Mouse (Mus musculus) layer of hippocampus, adult 18-20 months (tissue): ENCODE data around the gene Cpsf7. TPM values are rescaled to one million over a fixed set of nuclear protein-coding genes. Genes with fewer than 3 reads are reported as not detected.

ENCODE experiments used
- DNase-seq, 2 experiments: peaks; one replicate each; pipeline ENCODE4 v3.0.0; 2022; ENCODE audit warnings: low spot score in 2 of 2
- long read RNA-seq: library from polyadenylated mRNA; stranded (forward); transcript quantifications from one replicate; pipeline ENCODE4 v2.0.0, GENCODE M21; 2021
- total RNA-seq, 2 experiments: library from RNA; stranded (reverse); gene quantifications; 2 replicates each; pipeline ENCODE4 v1.2.3; 2021

Gene Cpsf7
- 10 to 100 TPM; 68.6 to 74.5 TPM for total RNA-seq
- long read RNA-seq, transcript Cpsf7-201 (10 exons, 3,500 nt): major isoform, 22 of 64 reads
- long read RNA-seq, partial matches to known transcripts: 27 of 64 reads
- long read RNA-seq, other reads (novel, unspliced or antisense): 15 of 64 reads

DNA sequence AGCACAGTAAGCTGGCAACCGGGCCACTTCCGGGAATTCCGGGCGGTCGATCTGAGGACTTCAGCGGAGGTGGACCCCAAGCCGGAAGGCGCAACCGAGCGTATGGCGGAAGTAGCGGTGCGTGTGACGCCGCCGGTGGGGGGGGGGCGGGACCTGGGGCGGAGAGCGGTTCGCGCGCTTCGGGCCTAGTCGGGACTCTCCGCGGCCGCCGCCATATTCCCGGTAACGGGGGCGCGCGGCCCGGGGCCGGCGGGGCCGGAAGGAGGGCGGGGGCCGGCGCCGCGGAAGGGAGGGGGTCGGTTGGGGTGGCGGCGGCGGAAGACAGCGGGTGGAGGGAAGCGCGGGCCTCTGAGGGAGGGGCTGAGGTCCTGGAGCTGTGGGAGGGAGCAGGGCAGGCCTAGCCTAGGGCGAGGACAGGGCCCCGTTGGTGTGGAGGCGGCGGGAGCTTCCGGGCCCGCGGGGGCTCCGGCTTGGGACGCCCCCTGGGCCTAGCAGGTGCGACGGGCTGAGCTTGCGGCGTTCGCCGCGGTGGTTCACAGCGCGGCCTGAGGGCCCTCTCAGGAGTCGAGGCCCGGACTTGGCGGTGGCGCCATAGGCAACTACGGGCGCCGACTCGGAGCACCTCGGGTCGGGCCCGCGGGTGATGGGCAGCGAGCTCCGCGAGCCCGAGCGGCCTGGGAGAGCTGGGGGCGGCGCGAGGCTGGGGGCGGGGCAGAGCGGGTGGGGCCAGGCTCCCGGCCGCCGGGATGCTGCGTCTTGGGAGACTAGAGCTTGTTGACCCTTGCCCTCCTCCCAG, at the start of gene Cpsf7:
Gene Cpsf7, plus strand, starts transcription at position 161 of the 796 bp plus-strand sequence.
- peak; percentile 85 to 90 for DNase-seq

DNA sequence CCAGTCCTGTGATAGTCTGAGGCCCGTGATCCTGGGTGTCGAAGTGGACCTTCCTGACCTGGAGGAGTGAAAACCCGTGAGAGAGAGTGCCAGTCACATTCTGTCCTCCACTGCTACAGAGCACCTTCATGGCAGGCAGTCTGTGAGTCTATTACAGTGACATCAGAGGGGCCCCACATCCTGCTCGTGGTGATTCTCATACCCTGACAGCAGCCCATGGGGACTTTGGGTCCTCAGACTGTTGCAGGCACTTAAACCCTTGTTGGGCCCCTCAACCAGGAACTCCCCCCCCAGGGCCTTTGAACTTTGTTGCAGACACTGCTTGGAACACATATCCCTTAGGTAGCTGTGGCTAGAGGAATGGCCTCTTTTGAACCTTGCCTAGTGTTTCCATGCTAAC, 45.5 kb upstream of the Cpsf7 start:
- DNase-seq: no peak

DNA sequence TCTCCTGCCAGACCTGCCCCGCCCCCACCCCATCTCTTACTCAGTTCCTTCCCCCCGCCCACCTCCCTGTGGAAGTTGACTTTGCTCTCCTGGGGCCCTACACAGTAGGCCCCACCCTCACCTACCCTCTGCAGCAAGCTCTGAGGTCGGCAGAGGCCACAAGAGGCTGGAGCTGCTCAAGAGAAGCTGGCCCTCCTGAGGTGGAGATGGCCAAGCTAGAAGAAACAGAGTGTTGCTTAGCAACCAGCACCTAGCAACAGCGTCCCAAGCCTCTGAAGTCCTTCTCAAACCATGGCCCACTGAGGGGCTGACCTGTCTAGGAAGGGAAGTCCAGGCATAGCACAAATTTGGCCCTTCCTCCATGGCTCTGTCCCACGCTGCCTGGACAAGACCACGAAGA, 42.4 kb upstream of the Cpsf7 start, which contains the start of gene Ppp1r32:
Gene Ppp1r32, minus strand, starts transcription at position 226 of the 400 bp plus-strand sequence.
- DNase-seq: no peak

DNA sequence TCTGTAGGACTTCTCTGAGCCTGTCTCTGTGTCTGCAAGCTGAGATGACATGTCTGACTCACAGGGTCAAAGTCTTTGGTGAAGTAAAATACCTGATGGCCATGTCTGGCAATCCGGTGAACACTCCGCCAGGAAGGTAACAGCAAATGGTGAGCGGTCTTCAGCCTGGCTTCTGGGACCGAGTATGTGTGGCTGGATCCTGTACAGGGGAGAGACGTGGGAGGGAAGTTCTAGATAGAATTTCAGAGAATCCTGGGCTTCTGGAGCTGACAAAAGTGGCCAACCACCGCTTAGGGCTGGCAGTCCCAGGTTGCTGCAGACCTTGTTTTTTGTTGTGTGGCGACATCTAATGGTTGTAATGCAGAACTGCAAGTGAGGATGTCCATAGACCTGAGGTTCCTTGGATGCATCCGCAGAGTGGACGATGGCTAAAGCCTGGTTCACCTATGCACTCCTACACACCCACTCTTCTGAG, 38.8 kb upstream of the Cpsf7 start:
- peak; percentile 60 to 83 for DNase-seq

DNA sequence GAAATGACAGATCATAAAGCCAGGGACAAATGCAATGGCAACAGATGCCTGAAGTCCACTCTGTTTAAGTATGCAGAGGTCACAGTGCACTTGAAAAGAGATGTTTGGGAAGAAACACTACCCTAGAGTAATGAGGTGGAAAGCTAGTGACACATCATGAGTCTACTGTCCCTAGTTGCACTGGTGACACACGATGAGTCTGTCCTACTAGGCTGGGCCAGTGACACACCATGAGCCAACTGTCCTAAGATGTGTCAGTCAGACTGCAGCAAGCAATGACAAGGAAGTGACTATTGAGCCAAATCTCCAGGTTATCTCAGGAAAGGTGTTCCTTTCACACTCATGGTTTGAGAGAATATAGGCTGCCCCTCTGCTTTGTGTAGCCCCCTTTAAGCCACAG, 29.4 kb upstream of the Cpsf7 start:
- no peak for DNase-seq

DNA sequence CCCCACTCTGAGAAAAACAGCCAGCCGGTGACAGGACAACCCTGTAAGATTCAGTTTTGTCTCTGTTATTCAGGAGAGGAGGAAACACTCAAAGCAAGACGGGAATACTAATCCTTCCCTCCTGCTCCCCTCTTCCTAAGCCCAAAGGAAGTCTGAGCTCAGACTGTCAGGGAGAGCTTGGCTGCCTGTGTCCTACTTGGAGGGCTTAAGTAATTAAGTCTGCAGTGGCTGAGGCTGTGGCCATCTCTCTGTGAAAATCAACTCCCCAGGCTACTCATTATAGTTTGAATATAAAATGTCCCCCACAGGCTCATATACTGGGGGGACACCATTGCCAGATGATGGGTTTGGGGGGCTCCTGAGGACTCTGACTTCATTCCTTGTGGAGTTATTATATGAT, 28.1 kb upstream of the Cpsf7 start:
- DNase-seq: no peak

DNA sequence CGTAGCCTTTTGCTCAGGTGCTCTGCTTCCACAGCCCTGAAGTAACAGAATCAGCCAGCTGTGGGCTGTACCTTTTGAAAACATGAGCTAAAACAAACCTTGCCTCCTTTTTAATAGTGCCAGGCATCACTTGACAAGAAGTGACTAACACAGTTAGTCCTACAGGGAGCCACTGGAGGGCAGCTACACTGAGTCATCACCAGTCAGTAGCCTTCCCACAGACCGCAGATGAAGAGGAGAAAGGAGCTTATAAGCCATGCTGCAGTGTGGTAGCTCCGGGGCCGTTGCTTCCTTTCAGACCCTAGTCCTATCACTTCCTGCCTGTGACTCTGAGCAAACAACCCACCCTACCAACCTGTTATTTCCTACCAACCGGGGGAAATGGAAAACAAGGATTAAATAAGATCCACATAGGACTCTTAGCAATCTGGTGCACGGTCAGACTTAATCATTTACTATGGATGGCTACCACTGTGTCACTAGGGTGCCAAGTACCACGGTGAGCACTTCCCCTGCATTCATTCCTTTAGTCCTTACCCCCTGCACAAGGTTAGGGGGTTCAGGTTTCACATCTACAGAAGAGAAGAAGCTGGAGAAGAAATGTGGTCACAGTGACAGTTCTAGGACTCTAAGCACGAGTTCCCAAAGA, 27.4 kb upstream of the Cpsf7 start:
- no peak for DNase-seq

DNA sequence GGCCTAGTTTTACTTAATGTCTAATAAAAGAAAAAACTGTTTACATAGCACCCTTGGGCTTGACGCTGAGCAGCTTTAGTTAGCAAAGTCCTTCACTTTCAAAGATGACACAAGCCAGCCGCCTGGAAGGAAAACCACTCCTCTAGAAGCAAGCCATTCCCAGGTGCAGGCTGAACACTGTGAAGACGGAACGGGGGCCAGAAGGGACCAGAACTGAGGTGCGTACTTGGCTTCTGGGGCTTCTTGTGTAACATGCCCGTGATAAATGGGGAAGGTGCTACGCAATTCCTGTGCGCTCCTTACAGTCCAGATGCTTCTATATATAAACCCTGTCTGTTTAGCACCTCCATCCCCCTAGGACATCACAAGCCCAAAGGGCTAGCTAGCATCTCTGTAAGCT, 24.5 kb upstream of the Cpsf7 start:
- no peak for DNase-seq

DNA sequence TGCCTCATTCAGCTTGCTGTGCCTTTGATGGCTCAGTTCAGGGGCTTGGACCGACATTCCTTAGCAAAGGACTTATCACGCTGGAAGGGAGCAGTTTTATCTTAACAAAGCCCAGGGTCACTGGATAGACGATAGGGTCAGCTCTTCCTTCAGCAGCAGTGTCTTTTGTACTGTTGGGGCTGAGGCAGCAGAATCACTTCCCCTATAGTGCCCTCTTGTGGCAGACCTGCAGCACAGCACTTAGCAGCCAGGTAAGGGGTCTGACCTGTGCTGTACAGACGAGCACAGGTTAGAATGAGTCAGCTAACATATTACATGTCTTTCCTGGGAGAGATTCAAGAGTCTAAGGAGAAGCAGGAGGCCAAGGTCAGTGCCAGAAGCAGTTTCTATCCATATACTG, 22.5 kb upstream of the Cpsf7 start:
- DNase-seq: peak in 1 of 2 experiments; percentile 46

DNA sequence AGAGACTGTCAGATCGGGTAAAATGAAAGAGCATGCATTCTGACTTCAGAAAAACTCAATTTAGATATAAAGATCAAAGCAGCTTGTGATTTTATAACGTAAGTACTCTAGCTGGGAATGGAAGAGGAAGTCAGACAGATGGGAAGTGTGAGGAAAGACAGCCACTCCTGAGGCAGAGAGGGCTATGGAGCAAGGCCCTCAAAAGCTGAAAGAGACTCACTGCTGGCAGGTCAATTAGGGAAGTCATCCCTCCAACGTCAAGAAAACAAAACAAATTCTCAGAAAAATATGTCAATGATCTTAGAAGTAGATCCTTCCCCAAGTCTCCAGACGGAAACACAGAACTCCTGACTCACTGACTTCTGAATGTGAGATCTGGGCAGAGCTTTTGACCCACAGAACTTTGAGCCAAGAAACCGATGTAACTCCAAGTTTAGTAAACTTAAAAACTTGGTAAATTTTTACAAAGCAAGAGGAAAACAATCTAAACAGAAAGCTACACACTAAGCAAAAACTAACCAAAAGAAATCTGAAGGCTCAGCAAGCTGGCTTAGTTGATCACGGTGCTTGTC, 14.2 kb upstream of the Cpsf7 start:
- no peak for DNase-seq

DNA sequence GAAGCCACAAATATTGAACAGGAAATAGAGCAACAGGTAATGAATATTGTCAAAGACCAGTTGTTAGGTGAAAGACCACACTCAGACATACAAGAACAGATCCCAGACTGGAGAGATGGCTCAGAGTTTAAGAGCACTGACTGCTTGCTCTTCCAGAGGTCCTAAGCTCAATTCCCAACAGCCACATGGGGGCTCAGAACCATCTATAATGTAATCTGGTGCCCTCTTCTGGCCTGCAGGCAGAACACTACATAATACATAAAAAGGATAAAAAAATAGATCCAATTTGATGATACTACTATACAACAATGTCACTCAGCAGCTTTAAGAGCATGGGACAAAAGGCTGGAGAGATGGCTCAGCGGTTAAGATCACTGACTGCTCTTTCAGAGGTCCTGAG, 4.7 kb upstream of the Cpsf7 start:
- DNase-seq: peak in 1 of 2 experiments; percentile 40

DNA sequence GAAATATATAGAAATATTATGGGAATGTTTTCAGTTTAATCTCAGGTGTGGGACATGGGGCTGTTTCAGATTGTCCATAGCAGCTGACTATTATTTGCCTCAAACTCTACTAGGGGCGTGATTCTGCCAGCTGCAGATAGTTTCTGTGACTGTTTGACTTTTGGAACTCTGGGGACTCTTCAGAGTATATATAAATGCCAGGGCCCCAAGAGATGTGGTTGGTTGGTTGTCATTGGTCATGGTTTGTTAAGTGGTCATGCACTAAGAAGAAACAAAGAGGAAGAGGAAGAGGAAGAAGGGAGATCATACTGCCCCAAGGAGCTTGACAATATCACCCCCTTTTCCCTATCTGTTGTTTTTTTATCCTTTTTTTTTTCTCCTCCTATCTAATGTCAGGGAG, 3.1 kb upstream of the Cpsf7 start:
- no peak for DNase-seq

DNA sequence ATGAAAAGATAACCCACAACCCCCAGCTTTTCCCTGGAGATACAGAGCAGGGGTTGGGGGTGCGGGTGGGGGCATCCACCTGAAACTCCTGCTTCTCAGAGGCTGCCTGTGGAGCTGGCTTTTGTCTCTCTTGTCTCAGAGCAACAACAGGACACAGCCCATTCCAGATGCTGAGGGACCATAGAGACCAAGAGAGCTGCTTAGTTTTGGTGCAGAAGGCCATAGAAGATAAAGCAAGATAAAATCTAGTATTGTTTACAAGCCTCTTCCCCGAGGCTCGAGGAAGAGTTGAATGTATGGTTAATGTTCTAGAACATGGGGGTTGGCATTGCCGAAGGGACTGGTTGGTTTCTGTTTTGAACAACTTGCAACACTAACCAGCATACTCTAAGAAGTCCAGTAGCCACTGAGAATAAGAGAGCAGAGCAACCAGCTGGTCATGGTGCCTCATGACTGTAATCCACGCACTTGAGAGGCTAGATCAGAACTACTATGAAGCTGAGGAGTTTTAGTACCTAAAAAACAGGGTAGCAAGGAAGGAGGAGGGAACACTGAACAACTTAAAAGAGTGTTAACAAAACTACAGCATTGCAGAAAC, 1.5 kb upstream of the Cpsf7 start:
- DNase-seq: no peak

DNA sequence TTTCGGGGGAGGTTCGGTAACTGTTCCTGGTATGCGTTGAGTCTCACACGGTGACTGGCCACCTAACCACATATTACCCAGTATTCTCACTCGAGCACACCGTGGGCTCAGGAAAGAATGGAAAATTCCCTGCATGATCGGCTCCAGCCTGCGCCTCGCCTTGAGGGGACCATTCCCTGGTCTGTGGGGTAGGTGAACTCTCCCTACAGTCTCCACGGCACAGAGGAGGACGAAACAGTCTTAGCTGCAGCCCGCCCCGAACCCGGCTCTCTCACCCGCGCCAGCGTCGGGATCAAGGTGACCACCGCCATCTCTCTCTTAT, 321 bp upstream of the Cpsf7 start:
- DNase-seq: no peak

DNA sequence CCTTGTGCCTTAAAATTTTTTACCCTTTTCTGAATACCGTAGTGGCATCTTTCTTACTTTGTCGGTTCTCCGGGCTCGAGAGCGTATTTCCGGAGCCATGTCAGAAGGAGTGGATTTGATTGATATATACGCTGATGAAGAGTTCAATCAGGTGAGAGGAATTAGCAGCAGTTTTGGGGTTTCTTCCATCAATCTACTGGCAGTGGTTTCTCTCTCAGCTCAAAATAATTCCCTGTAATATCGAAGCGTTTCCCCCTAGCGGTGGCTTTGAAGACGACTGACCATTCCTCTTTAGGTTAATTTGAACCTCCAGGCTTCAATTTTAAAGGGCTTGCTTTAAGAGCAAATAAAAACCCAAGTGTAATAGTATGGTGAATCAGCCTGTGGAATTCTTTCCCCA, 844 bp downstream of the Cpsf7 start, which contains the start of gene Sdhaf2:
Gene Sdhaf2, minus strand, starts transcription at position 233 of the 400 bp plus-strand sequence.
- DNase-seq: peak in 1 of 2 experiments; percentile 39

DNA sequence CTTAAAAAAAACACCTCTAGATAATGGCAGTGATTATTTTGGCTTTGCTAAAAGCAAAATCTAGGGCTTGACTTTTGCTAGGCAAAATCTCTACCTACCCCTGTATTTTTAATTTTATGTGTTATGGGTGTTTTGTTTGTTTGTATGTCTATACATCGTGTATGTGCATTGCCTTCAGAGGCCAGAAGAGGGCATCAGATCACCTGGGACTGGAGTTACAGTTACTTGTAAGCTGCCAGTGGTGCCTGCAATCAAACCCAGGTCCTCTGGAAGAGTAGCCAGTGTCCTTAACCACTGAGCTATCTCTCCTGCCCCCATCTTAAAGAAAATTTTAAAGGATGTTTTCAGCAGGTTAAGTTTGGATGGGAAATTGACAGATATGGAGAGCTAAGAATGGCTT, 5.0 kb downstream of the Cpsf7 start:
- DNase-seq: no peak

DNA sequence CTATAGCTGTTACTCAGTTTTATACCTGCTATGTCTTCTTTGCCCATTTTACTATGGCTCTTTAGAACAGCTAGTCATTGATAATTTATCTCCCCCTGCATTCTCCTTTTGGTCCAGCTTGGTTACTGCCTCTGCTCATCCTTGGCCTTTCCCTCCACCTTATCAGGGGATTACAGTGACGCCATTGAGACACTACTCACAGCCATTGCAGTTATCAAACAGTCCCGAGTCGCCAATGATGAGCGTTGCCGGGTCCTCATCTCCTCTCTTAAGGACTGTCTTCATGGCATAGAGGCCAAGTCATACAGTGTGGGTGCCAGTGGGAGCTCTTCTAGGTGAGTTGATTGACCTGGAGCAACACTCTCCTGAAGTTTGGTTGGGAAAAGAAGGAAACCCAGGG, 14.4 kb downstream of the Cpsf7 start:
- DNase-seq: no peak

DNA sequence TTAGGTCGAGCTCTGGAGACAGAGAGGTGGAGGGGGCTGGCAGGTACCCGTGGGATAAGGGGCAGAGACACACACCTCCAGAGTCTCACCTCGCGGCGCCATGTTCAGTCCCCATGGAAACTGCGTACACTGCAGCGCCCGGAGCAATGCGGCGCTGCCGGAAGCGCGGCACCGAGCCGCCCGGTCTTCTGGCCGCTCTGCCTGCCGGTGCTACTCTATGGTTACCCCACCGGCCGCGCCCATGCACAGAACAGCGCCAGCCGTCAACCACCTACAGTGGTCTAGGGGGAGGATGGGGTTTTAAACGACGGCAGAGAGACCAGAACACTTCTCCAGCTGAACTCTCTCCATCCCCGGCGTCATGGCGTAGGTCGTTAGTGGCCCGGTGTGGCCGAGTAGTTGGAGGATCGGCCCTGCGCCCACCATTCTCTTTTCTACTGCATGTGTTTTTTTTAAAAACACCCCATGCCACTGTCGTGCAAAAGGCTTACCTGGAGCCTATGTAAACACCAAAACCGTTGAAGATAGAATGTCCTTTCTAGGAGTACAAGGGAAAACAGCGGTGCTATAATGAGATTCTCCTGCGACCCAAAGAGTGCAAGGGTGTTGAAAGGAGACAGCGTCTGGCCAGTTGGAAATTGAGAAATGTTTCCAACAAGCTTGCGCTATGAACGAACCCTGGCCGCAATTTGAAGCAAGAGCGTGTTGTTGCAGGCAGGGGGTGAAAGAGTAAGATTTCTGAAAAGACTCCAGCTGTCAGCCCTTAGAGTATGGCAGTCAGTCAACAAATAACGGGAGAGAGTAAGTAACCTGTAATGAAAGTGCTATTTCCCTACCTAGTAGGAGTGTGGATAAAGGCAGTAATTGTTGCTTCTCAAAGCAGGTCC, 30.8 kb downstream of the Cpsf7 start, which contains the start of gene Tmem216:
Gene Tmem216, minus strand, starts transcription at position 615 of the 887 bp plus-strand sequence.
- peak; percentile 79 to 88 for DNase-seq

DNA sequence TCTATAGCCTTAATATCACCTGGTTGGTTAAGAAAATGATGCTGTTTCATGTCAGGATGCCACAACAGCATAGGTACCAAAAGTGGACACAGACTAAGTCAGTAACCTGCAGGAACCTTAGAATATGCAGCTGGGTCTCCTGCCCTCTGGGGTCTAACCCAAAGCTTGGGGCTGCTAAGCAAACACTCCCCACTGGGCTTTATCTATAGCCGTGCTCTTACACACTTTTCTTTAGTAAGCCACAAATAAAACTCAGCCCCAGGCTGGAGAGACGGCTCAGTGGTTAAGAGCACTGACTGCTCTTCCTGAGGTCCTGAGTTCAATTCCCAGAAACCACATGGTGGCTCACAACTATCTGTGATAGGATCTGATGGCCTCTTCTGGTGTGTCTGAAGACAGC, 31.9 kb downstream of the Cpsf7 start:
- no peak for DNase-seq

DNA sequence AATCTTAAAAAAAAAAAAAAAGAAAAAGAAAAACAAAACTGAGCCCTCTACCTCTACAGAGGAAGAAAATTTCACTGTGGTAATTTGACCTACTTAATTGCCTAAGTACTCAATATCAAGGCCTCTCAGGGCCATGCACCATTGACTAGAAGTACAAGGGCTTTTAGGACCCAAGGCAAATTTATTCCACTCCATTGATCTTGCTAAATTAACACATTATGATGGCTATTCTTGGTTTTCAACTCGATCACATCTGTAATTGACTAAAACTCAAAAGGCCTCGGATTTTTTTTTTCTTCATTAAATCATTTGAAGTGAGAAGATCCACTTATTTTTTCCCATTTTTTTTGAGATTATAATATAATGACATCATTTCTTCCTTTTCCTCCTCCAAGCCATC, 32.4 kb downstream of the Cpsf7 start:
- no peak for DNase-seq
